Mouse (Mus musculus) small intestine, adult 10 weeks (tissue): Measurements from ENCODE around the gene Klrb1f. TPM values are rescaled to one million over a fixed set of nuclear protein-coding genes. Genes with fewer than 3 reads are reported as not detected.

Source experiments
- polyA plus RNA-seq: library from polyadenylated mRNA; stranded (reverse); fragments of 350-450 nt; fragmentation: Illumina TruSeq; extraction: RNeasy Lipid Tissue Mini Kit (QIAGEN cat#74804); gene quantifications from one replicate; pipeline ENCODE4 v1.2.3, GENCODE M21; 2014; ENCODE audit warnings: low replicate concordance

Klrb1f gene
- polyA plus RNA-seq, result 0.89 TPM

DNA sequence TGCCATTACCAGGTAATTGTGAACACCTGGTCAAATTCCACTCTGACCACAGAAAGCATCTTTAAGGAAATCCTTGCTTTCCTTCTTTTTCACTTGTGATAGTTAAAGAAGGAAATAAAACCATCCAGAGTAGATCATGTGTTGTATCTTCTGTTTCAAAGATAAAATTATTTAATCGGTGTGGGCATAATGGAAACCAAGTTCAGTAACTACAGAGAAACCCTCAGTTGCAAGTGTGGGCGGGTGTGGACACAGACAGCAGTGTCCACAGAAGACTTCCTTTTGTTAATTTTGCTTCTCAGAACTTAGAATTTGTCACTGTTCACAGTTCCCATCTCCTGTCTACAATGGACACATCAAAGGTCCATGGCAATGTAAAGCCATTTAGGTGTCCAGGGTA is at the start of gene Klrb1f:
Klrb1f (plus strand) TSS at position 301 of the 400 bp plus-strand sequence.

GRCm38 (mm10) chr6:129100794-129101193 is 55.1 kb downstream of the Klrb1f start, which contains the start of gene Clec2e:
Clec2e (minus strand) TSS chr6:129100913.

Other genes starting within 250 kb of the Klrb1f start
- gene Gm44511, start 219.6 kb upstream of the Klrb1f start, polyA plus RNA-seq, result 3.6 TPM
- gene Klrb1b, start 219.6 kb upstream of the Klrb1f start, polyA plus RNA-seq, result 4.0 TPM
- 6.5 TPM for gene Clec2i, start 158.3 kb upstream of the Klrb1f start, polyA plus RNA-seq
- 3.2 TPM for gene BC035044, start 154.8 kb upstream of the Klrb1f start, polyA plus RNA-seq
- gene Clec2g, start 111.5 kb upstream of the Klrb1f start, polyA plus RNA-seq, result 0.30 TPM
- gene Clec2e, start 55.0 kb downstream of the Klrb1f start, polyA plus RNA-seq, result 1,076 TPM
- gene Clec2d, start 134.7 kb downstream of the Klrb1f start, polyA plus RNA-seq, result 496 TPM
- gene Cd69, start 229.5 kb downstream of the Klrb1f start, polyA plus RNA-seq, result 5.6 TPM